Mouse (Mus musculus) embryonic facial prominence, embryonic 14.5 days (tissue): ENCODE data around the gene Ccdc102a. TPM values are rescaled to one million over a fixed set of nuclear protein-coding genes. Genes with fewer than 3 reads are reported as not detected.

Experiments
- ATAC-seq: fragments of 200-750 bp; cut with Nextera tagmentation; 2 replicates; pipeline ENCODE4 v1.8.0; 2017; ENCODE audit warnings: low read depth, moderate number of reproducible peaks, moderate TSS enrichment
- DNase-seq: peaks from one replicate; pipeline ENCODE4 v3.0.0-alpha.2; 2015; ENCODE audit warnings: low spot score
- H3K27ac ChIP-seq: fragments of 300-500 bp; sonication (generic); replicated peaks from 2 replicates; pipeline ENCODE4 v1.5.1; 2014; ENCODE audit warnings: low read depth, mild to moderate bottlenecking, low read length, moderate library complexity
- H3K27me3 ChIP-seq: fragments of 300-500 bp; sonication (generic); replicated peaks from 2 replicates; pipeline ENCODE4 v1.6.1; 2014; ENCODE audit warnings: low read length; ENCODE audit not compliant: control insufficient read depth, insufficient read depth
- H3K36me3 ChIP-seq: fragments of 300-500 bp; sonication (generic); 2 replicates; pipeline ENCODE4 v1.6.1; 2014; ENCODE audit warnings: low read length, mixed read lengths; ENCODE audit not compliant: control insufficient read depth, insufficient read depth
- H3K4me1 ChIP-seq: fragments of 300-500 bp; sonication (generic); 2 replicates; pipeline ENCODE4 v1.6.1; 2014; ENCODE audit warnings: antibody characterized with exemption, low read length; ENCODE audit not compliant: control insufficient read depth, insufficient read depth
- H3K4me2 ChIP-seq: fragments of 300-500 bp; sonication (generic); 2 replicates; pipeline ENCODE4 v1.6.1; 2014; ENCODE audit warnings: low read depth, mild to moderate bottlenecking, low read length, moderate library complexity, mixed read lengths
- H3K4me3 ChIP-seq: fragments of 300-500 bp; sonication (generic); 2 replicates; pipeline ENCODE4 v1.5.1; 2014; ENCODE audit warnings: low read depth, mild to moderate bottlenecking, low read length
- H3K9ac ChIP-seq: fragments of 300-500 bp; sonication (generic); 2 replicates; pipeline ENCODE4 v1.6.1; 2014; ENCODE audit warnings: low read depth, mild to moderate bottlenecking, low read length, moderate library complexity, mixed read lengths
- H3K9me3 ChIP-seq: fragments of 300-500 bp; sonication (generic); 2 replicates; pipeline ENCODE4 v1.6.1; 2016; ENCODE audit warnings: low read length; ENCODE audit not compliant: control insufficient read depth
- WGBS: fragments of 180-500 bp; shearing (Covaris S2); extraction: QIAGEN DNeasy Blood & Tissue Kit; methylation state at CpG from one replicate; pipeline ENCODE4 v1.1.7; 2014; 5-methylcytosine and 5-hydroxymethylcytosine counted together
- polyA plus RNA-seq: library from polyadenylated mRNA; unstranded; fragments of >200 nt; fragmentation: Nextera tagmentation; extraction: Ambion mirVana; gene quantifications from 2 replicates; pipeline ENCODE4 v1.2.1, GENCODE M21; 2014

Ccdc102a gene
- polyA plus RNA-seq, 1 experiment from 2014 or later, result 38.5 TPM

- Histone ChIP-seq H3K4me1 (no peaks in the 10 kb centered on the region), H3K36me3 (no peaks in the 10 kb centered on the region), H3K9ac (no peak overlapping the region), H3K27me3 (no peaks in the 10 kb centered on the region), H3K27ac (no peak overlapping the region), H3K4me3 (no peak overlapping the region), H3K4me2 (no peak overlapping the region), H3K9me3 (no peaks in the 10 kb centered on the region)
- 75% methylated on average over 3 of the region's 3 CpGs for WGBS
- DNase-seq (no peak), ATAC-seq (no peak)
Observed at GRCm38 (mm10) chr8:94935172-94935571, 17.3 kb upstream of the Ccdc102a start.

GRCm38 (mm10) chr8:94933918-94934317, 16.0 kb upstream of the Ccdc102a start:
- Histone ChIP-seq H3K9ac (no peak overlapping the region), H3K27ac (no peak overlapping the region), H3K27me3 (no peaks in the 10 kb centered on the region), H3K4me1 (no peaks in the 10 kb centered on the region), H3K4me2 (no peak overlapping the region), H3K36me3 (no peaks in the 10 kb centered on the region), H3K9me3 (no peaks in the 10 kb centered on the region), H3K4me3 (no peak overlapping the region)
- no peak for DNase-seq
- WGBS, result 37% methylated on average over 5 of the region's 5 CpGs
- ATAC-seq, result no peak

GRCm38 (mm10) chr8:94928227-94928626, 10.3 kb upstream of the Ccdc102a start:
- no peak overlapping the region for H3K27ac ChIP-seq
- no peak overlapping the region for H3K4me2 ChIP-seq
- DNase-seq, result no peak
- H3K36me3 ChIP-seq, result no peaks in the 10 kb centered on the region
- 86% methylated on average over 3 of the region's 3 CpGs for WGBS
- ATAC-seq, result no peak
- no peaks in the 10 kb centered on the region for H3K4me1 ChIP-seq
- no peaks in the 10 kb centered on the region for H3K9me3 ChIP-seq
- H3K9ac ChIP-seq, result no peak overlapping the region
- no peak overlapping the region for H3K4me3 ChIP-seq
- no peaks in the 10 kb centered on the region for H3K27me3 ChIP-seq

- ATAC-seq (no peak), DNase-seq (no peak)
- Histone ChIP-seq H3K9ac (no peak within 1 kb of the TSS), H3K4me1 (0 out of 2 replicates have a peak, but pooled peaks cover under 1% of the 10 kb centered on the region), H3K9me3 (no peaks in the 10 kb centered on the region), H3K27ac (no peak within 1 kb of the TSS), H3K27me3 (no peaks in the 10 kb centered on the region), H3K4me3 (no peak within 1 kb of the TSS), H3K4me2 (no peak within 1 kb of the TSS), H3K36me3 (no peaks in the 10 kb centered on the region)
- 58% methylated on average over 6 of the region's 8 CpGs for WGBS
Observed at GRCm38 (mm10) chr8:94923405-94923804, 5.5 kb upstream of the Ccdc102a start, which contains the start of gene Adgrg5. Adgrg5 (plus strand) TSS chr8:94923694.

- Histone ChIP-seq H3K9me3 (no peaks in the 10 kb centered on the region), H3K4me3 (no peak overlapping the region), H3K4me1 (0 out of 2 replicates have a peak, but pooled peaks cover 4% of the 10 kb centered on the region), H3K4me2 (no peak overlapping the region), H3K9ac (no peak overlapping the region), H3K27me3 (no peaks in the 10 kb centered on the region), H3K36me3 (no peaks in the 10 kb centered on the region), H3K27ac (no peak overlapping the region)
- 37% methylated on average over 8 of the region's 8 CpGs for whole genome bisulfite sequencing
- ATAC-seq, result no peak
- no peak for DNase-seq
Observed at GRCm38 (mm10) chr8:94922602-94923001, 4.7 kb upstream of the Ccdc102a start.

- no peaks in the 10 kb centered on the region for H3K27me3 ChIP-seq
- 65% methylated on average over 6 of the region's 6 CpGs for WGBS
- H3K4me1 ChIP-seq, result 0 out of 2 replicates have a peak, but pooled peaks cover 4% of the 10 kb centered on the region
- H3K4me2 ChIP-seq, result no peak overlapping the region
- H3K9ac ChIP-seq, result no peak overlapping the region
- ATAC-seq, result no peak
- H3K9me3 ChIP-seq, result no peaks in the 10 kb centered on the region
- DNase-seq, result no peak
- H3K36me3 ChIP-seq, result no peaks in the 10 kb centered on the region
- no peak overlapping the region for H3K4me3 ChIP-seq
- no peak overlapping the region for H3K27ac ChIP-seq
Observed at GRCm38 (mm10) chr8:94922176-94922575, 4.3 kb upstream of the Ccdc102a start.

GRCm38 (mm10) chr8:94919256-94919655, 1.4 kb upstream of the Ccdc102a start:
- ATAC-seq (no peak), DNase-seq (no peak)
- H3K4me1 ChIP-seq, result peaks cover 31% of the 10 kb centered on the region
- H3K27me3 ChIP-seq, result no peaks in the 10 kb centered on the region
- H3K36me3 ChIP-seq, result no peaks in the 10 kb centered on the region
- H3K27ac ChIP-seq, result no peak overlapping the region
- no peak overlapping the region for H3K4me3 ChIP-seq
- H3K4me2 ChIP-seq, result no peak overlapping the region
- H3K9ac ChIP-seq, result no peak overlapping the region
- no peaks in the 10 kb centered on the region for H3K9me3 ChIP-seq

- 0% methylated on average over 21 of the region's 27 CpGs for WGBS
- H3K27me3 ChIP-seq, result no peaks in the 10 kb centered on the region
- H3K4me2 ChIP-seq, result peak overlapping the region; percentile 74
- DNase-seq (peak; percentile 99), ATAC-seq (peak; percentile 95)
- peaks cover 47% of the 10 kb centered on the region for H3K4me1 ChIP-seq
- H3K36me3 ChIP-seq, result peaks cover 12% of the 10 kb centered on the region
- H3K4me3 ChIP-seq, result peak overlapping the region; percentile 85
- H3K9me3 ChIP-seq, result no peaks in the 10 kb centered on the region
- peak overlapping the region; percentile 90 for H3K27ac ChIP-seq
- peak overlapping the region; percentile 93 for H3K9ac ChIP-seq
Observed at GRCm38 (mm10) chr8:94917352-94917751, 546 bp downstream of the Ccdc102a start.

- Histone ChIP-seq H3K27me3 (no peaks in the 10 kb centered on the region), H3K36me3 (peaks cover 16% of the 10 kb centered on the region), H3K4me2 (peak overlapping the region; percentile 74), H3K4me1 (peaks cover 47% of the 10 kb centered on the region), H3K27ac (peak overlapping the region; percentile 69), H3K4me3 (peak overlapping the region; percentile 85), H3K9ac (peak overlapping the region; percentile 93), H3K9me3 (no peaks in the 10 kb centered on the region)
- ATAC-seq (peak; percentile 10), DNase-seq (peak; percentile 51)
- WGBS, result 4% methylated on average over 9 of the region's 10 CpGs
Observed at GRCm38 (mm10) chr8:94916960-94917324, 956 bp downstream of the Ccdc102a start.
